Mouse (Mus musculus) G1E (cell line): ENCODE data around the gene 1300017J02Rik. TPM values are rescaled to one million over a fixed set of nuclear protein-coding genes. Genes with fewer than 3 reads are reported as not detected.
A peak's percentile ranks its signal among the peaks of the same experiment; 100 is the strongest.

ENCODE experiments used
- ATAC-seq: 2 replicates; pipeline ENCODE4 v1.8.0; 2016; ENCODE audit warnings: mild to moderate bottlenecking; ENCODE audit not compliant: insufficient number of reproducible peaks, poor library complexity, low FRiP score, severe bottlenecking; ENCODE audit errors: extremely low read depth
- DNase-seq: peaks from one replicate; pipeline ENCODE4 v3.0.0; 2012; ENCODE audit warnings: low spot score
- H3K27me3 ChIP-seq: 2 replicates; pipeline ENCODE4 v1.6.1; 2012; ENCODE audit warnings: mild to moderate bottlenecking, low read length, inconsistent platforms; ENCODE audit not compliant: insufficient read depth
- H3K36me3 ChIP-seq: replicated peaks from 2 replicates; pipeline ENCODE3; 2012; ENCODE audit warnings: mild to moderate bottlenecking, inconsistent platforms
- H3K4me1 ChIP-seq: 2 replicates; pipeline ENCODE4 v1.6.1; 2012; ENCODE audit warnings: low read depth, low read length, inconsistent platforms, mixed read lengths; ENCODE audit not compliant: insufficient read depth
- H3K4me3 ChIP-seq: 2 replicates; pipeline ENCODE4 v1.5.1; 2012; ENCODE audit warnings: low read depth, mild to moderate bottlenecking, inconsistent platforms, low read length, moderate library complexity, mixed read lengths
- H3K9me3 ChIP-seq: replicated peaks from 2 replicates; pipeline ENCODE4 v1.6.1; 2012; ENCODE audit warnings: inconsistent platforms
- CTCF ChIP-seq: IDR thresholded peaks from 2 replicates; pipeline ENCODE4 v1.5.1; 2012; ENCODE audit warnings: low read depth, low read length, inconsistent platforms, mixed read lengths
- GATA1 ChIP-seq: IDR thresholded peaks from 2 replicates; pipeline ENCODE4 v1.6.1; 2012; ENCODE audit warnings: borderline replicate concordance, low read length, inconsistent platforms, mixed read lengths
- GATA2 ChIP-seq: IDR thresholded peaks from 2 replicates; pipeline ENCODE4 v1.6.1; 2012; ENCODE audit warnings: low read depth, low read length, inconsistent platforms, borderline replicate concordance
- POLR2AphosphoS5 ChIP-seq: IDR thresholded peaks from 2 replicates; pipeline ENCODE4 v1.6.1; 2012; ENCODE audit warnings: low read depth, low read length, inconsistent platforms; ENCODE audit not compliant: insufficient replicate concordance
- TAL1 ChIP-seq: conservative IDR thresholded peaks from 2 replicates; pipeline ENCODE4 v1.6.1; 2012; ENCODE audit warnings: low read depth, low read length, inconsistent platforms, mixed read lengths
- polyA plus RNA-seq: library from polyadenylated mRNA; stranded (reverse); fragments of >175 nt; gene quantifications from 2 replicates; pipeline ENCODE4 v1.2.3, GENCODE M21; 2012
- total RNA-seq, 2 experiments: library from RNA; stranded (forward) in 1 of 2; stranded (reverse) in 1 of 2; fragments of 200-1000 nt in 1 of 2; fragments of >200 nt in 1 of 2; fragmentation: Nextera tagmentation in 1 of 2; gene quantifications; 2 replicates each; pipeline ENCODE4 v1.2.3; 2014 to 2017

The 1300017J02Rik gene
- total and polyA plus RNA-seq, 3 experiments: 6.9 to 42.4 (median 31.9) TPM

DNA sequence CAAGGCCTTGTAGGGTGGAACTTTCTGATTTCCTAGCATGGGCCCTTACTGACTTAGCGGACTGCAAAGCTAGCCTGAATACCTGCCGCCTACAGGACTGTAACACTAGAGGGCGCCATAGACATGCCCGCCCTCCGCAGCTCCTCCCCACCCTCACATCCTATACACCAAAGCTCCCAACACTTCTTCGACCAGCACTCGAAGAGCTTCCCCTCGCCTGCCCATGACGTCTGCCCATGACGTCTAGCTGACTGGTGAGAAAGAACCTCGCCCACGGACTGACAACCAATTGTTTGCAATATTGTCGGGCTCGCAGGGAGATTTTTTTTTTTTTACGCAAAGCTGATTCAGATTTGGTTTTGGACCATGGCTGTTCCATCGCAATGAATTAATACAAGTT, 97.0 kb downstream of the 1300017J02Rik start:
- Histone ChIP-seq H3K4me3 (no peak overlapping the region; the same call in 1 of the 2 replicates), H3K36me3 (no peaks in the 10 kb centered on the region), H3K27me3 (peaks cover 11% of the 10 kb centered on the region), H3K9me3 (0 out of 2 replicates have a peak, but pooled peaks cover 2% of the 10 kb centered on the region), H3K4me1 (peaks cover 18% of the 10 kb centered on the region)
- ATAC-seq (peak; percentile 80), DNase-seq (peak; percentile 64)
- no peak for TF ChIP-seq GATA1
- TF ChIP-seq GATA2: no peak
- peak; percentile 83 for TF ChIP-seq CTCF

DNA sequence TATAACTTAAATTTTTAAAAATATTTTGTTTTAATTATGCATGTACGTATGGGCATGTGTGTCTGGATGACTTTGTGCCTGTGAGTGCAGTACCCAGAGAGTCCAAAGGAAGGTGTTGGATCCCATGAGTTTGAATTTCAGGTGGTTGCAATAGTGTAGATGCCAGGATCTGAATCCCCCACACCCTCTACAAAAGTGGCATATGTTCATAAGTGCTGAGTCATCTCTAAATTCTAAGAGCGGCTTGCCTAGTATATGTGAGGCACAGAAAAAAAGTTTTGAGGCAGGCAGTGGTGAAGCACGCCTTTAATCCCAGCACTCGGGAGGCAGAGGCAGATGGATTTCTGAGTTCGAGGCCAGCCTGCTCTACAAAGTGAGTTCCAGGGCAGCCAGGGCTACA, 99.1 kb downstream of the 1300017J02Rik start:
- TF ChIP-seq GATA1: no peak
- TF ChIP-seq POLR2AphosphoS5: no peak
- no peak for TF ChIP-seq TAL1
- no peak for TF ChIP-seq CTCF
- no peak for TF ChIP-seq GATA2

DNA sequence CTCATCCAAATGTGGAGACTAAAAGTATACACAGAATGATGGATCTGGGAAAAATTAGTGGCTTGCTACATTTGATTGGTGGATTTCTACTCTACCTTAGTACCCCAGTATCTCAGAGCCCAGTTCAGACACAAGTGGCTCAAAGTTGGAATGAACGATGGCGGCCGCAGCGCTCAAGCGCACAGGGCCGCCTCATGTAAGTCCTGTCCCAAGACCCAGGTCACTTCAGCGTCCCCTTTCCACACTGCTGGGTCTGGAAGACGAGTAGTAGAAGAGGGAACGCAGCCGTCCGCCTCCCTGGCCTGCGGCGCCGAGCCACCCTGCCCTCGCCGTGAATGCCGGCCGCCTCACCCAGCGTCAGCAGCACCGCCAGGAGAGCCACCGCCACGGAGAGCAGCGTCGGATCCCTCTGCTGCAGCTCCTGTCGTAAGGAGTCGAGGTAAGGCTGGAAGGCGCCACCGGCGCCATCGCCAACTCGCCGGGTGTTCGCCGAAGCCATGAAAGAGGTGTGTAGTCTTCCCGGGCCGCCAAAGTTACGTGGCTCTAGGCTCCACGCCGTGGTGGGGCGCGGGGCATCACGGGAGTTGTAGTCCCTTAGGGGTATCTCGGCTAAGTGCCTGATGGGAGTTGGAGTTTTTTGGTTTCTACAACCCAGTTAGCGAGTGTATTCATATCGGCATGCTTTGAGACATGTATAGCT, 103.2 kb downstream of the 1300017J02Rik start, which contains the start of gene Srprb:
Srprb (minus strand) TSS at position 577 of the 700 bp plus-strand sequence.
- DNase-seq (peak; percentile 89), ATAC-seq (peak; percentile 97)
- TF ChIP-seq POLR2AphosphoS5 (no peak), GATA2 (no peak), CTCF (no peak), GATA1 (no peak), TAL1 (no peak)
- Histone ChIP-seq H3K9me3 (0 out of 2 replicates have a peak, but pooled peaks cover 2% of the 10 kb centered on the region), H3K4me3 (peak within 1 kb of the TSS; percentile 82), H3K27me3 (no peaks in the 10 kb centered on the region), H3K36me3 (peaks cover 34% of the 10 kb centered on the region), H3K4me1 (peaks cover 19% of the 10 kb centered on the region)

More for the DNA sequence above, 99.1 kb downstream of the 1300017J02Rik start:
- no peak for DNase-seq
- Histone ChIP-seq H3K27me3 (peaks cover 5% of the 10 kb centered on the region; the same call in 1 of the 2 replicates), H3K4me1 (peaks cover 21% of the 10 kb centered on the region), H3K4me3 (no peak overlapping the region), H3K36me3 (no peaks in the 10 kb centered on the region), H3K9me3 (0 out of 2 replicates have a peak, but pooled peaks cover 2% of the 10 kb centered on the region)
- no peak for ATAC-seq

Other genes with a start within 250 kb of the 1300017J02Rik start
- not detected in 2 replicates for gene Rab6b, start 193.3 kb downstream of the 1300017J02Rik start, total RNA-seq (2014; fragmentation: Nextera tagmentation)
- gene Rab6b, start 193.3 kb downstream of the 1300017J02Rik start, total RNA-seq (2017): 0.06 and 0.16 TPM in 2 replicates
- not detected in 2 replicates for gene Rab6b, start 193.3 kb downstream of the 1300017J02Rik start, polyA plus RNA-seq
- gene Srprb, start 102.9 kb downstream of the 1300017J02Rik start, total RNA-seq (2014; fragmentation: Nextera tagmentation): 21.2 and 21.3 TPM in 2 replicates
- 24.2 and 24.9 TPM in 2 replicates for gene Srprb, start 102.9 kb downstream of the 1300017J02Rik start, total RNA-seq (2017)
- 15.9 and 26.7 TPM in 2 replicates for gene Srprb, start 102.9 kb downstream of the 1300017J02Rik start, polyA plus RNA-seq
- not detected in 2 replicates for gene Gm20425, start 74.8 kb downstream of the 1300017J02Rik start, total RNA-seq (2014; fragmentation: Nextera tagmentation)
- gene Gm20425, start 74.8 kb downstream of the 1300017J02Rik start, total RNA-seq (2017): not detected in 2 replicates
- 0.03 TPM in 1 of 2 replicates, not detected in the other for gene Gm20425, start 74.8 kb downstream of the 1300017J02Rik start, polyA plus RNA-seq
- 1.6 and 7.4 TPM in 2 replicates for gene Trf, start 74.6 kb downstream of the 1300017J02Rik start, total RNA-seq (2014; fragmentation: Nextera tagmentation)
- 26.8 and 33.4 TPM in 2 replicates for gene Trf, start 74.6 kb downstream of the 1300017J02Rik start, total RNA-seq (2017)
- 0.21 TPM in 1 of 2 replicates, not detected in the other for gene Trf, start 74.6 kb downstream of the 1300017J02Rik start, polyA plus RNA-seq
- 449 and 472 TPM in 2 replicates for gene Topbp1, start 133 bp upstream of the 1300017J02Rik start, total RNA-seq (2014; fragmentation: Nextera tagmentation)
- gene Topbp1, start 133 bp upstream of the 1300017J02Rik start, total RNA-seq (2017): 273 and 298 TPM in 2 replicates
- 40.9 and 59.7 TPM in 2 replicates for gene Topbp1, start 133 bp upstream of the 1300017J02Rik start, polyA plus RNA-seq
- 160 and 162 TPM in 2 replicates for gene Cdv3, start 60.8 kb upstream of the 1300017J02Rik start, total RNA-seq (2014; fragmentation: Nextera tagmentation)
- 181 and 187 TPM in 2 replicates for gene Cdv3, start 60.8 kb upstream of the 1300017J02Rik start, total RNA-seq (2017)
- 469 and 490 TPM in 2 replicates for gene Cdv3, start 60.8 kb upstream of the 1300017J02Rik start, polyA plus RNA-seq
- not detected in 2 replicates for gene Bfsp2, start 175.3 kb upstream of the 1300017J02Rik start, total RNA-seq (2014; fragmentation: Nextera tagmentation)
- gene Bfsp2, start 175.3 kb upstream of the 1300017J02Rik start, total RNA-seq (2017): not detected in 2 replicates
- gene Bfsp2, start 175.3 kb upstream of the 1300017J02Rik start, polyA plus RNA-seq: not detected in 2 replicates